ENCODE assay signal across 16 mouse cellular contexts in the genomic region with DNA sequence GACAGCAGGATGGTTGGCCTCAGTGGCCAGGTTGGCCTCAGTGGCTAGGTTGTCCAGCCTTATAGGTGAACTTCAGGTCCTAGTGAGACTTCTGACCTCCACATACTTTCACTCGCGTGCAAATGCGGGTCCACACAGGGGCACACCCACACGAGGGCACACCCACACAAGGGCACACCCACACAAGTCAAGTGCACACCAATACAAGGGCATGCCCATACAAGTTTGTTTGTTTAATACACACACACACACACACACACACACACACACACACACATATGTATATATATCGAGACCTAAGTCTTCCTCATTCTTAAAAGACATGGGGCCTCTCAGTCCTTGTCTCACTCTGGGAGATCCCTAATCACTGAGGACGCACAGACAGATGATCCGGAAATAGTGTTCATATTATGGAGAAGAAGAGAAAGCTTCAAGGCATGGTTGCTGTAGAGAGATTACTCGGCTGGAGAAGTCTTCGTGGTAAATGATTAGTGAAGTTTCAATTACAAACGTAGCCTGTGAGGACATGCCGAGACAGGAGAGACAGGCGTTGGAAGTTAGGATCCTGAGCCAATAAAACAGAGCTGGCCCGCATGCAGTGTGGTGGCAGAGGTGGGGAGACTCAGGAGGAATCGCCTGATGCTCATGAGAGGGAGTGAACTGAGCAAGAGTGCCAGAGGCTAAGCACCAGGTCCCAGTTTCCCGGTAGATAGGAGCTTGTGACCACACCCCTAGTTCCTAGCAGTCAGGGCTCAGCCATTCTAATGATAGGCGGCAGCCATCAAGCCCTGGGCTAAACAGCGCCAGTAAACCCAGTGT. TPM values are rescaled to one million over a fixed set of nuclear protein-coding genes. Genes with fewer than 3 reads are reported as not detected.
DNase-seq lines count a peak whose midpoint lies in the region; ATAC-seq and TF ChIP-seq lines count a peak whose summit lies in the region.
"Had no signal": no experiment of that assay in that cellular context is flagged by ENCODE, and none has a peak within 500 bp of the region (broad histone marks: within the 10 kb centered on the region; RNA-seq: fewer than 3 reads in every experiment).

No protein-coding gene starts in this region.

- H3K36me3 ChIP-seq in limb, embryonic 15.5 days = no peaks in the 10 kb centered on the region
- H3K36me3 ChIP-seq in limb, embryonic 10.5 days = no peaks in the 10 kb centered on the region
- H3K36me3 ChIP-seq in kidney, embryonic 14.5 days (ENCODE audit: control insufficient read depth, insufficient read depth, low read length) = no peaks in the 10 kb centered on the region
- no peaks in the 10 kb centered on the region for H3K36me3 ChIP-seq in stomach, embryonic 14.5 days (ENCODE audit: control insufficient read depth, insufficient read depth, low read length)
- no peaks in the 10 kb centered on the region for H3K36me3 ChIP-seq in forebrain, postnatal 0 days (ENCODE audit: insufficient read depth)
- H3K36me3 ChIP-seq in midbrain, embryonic 11.5 days (ENCODE audit: control insufficient read depth, insufficient read depth, low read length) = no peaks in the 10 kb centered on the region
- H3K36me3 ChIP-seq: heart, embryonic 12.5 days had no signal

- H3K4me1 ChIP-seq in limb, embryonic 15.5 days = no peaks in the 10 kb centered on the region
- no peaks in the 10 kb centered on the region for H3K4me1 ChIP-seq in limb, embryonic 10.5 days
- no peaks in the 10 kb centered on the region for H3K4me1 ChIP-seq in kidney, embryonic 14.5 days (ENCODE audit: control insufficient read depth, insufficient read depth, low read length)
- H3K4me1 ChIP-seq in stomach, embryonic 14.5 days (ENCODE audit: control insufficient read depth, insufficient read depth, low read length) = no peaks in the 10 kb centered on the region
- H3K4me1 ChIP-seq in forebrain, postnatal 0 days (ENCODE audit: insufficient read depth) = no peaks in the 10 kb centered on the region
- H3K4me1 ChIP-seq in midbrain, embryonic 11.5 days (ENCODE audit: control insufficient read depth, insufficient read depth, low read length) = no peaks in the 10 kb centered on the region
- H3K4me1 ChIP-seq: heart, embryonic 12.5 days had no signal

- no peak overlapping the region for H3K9ac ChIP-seq in limb, embryonic 15.5 days
- H3K9ac ChIP-seq in kidney, embryonic 14.5 days (ENCODE audit: low read depth, low read length) = no peak overlapping the region
- no peak overlapping the region for H3K9ac ChIP-seq in stomach, embryonic 14.5 days (replicated peaks; ENCODE audit: low read depth, low read length)
- no peak overlapping the region for H3K9ac ChIP-seq in forebrain, postnatal 0 days
- no peak overlapping the region for H3K9ac ChIP-seq in midbrain, embryonic 11.5 days (ENCODE audit: low read length)
- H3K9ac ChIP-seq: heart, embryonic 12.5 days; lung, embryonic 14.5 days had no signal

- 0 out of 2 replicates have a peak, but pooled peaks have one; percentile 44 for ATAC-seq in limb, embryonic 15.5 days (ENCODE audit: insufficient number of reproducible peaks, low FRiP score, low TSS enrichment, low read depth)
- peak; percentile 80 for ATAC-seq in kidney, embryonic 14.5 days (ENCODE audit: low FRiP score, low TSS enrichment)
- ATAC-seq in stomach, embryonic 14.5 days (ENCODE audit: insufficient number of reproducible peaks, insufficient read depth, low FRiP score, low read depth) = 0 out of 2 replicates have a peak, but pooled peaks have one; percentile 46
- ATAC-seq in forebrain, postnatal 0 days = no peak
- ATAC-seq in frontal cortex, adult (ENCODE audit: low TSS enrichment) = no peak
- no peak for ATAC-seq in midbrain, embryonic 11.5 days (ENCODE audit: low FRiP score)
- ATAC-seq: activated CD4-positive, CD25-positive, alpha-beta regulatory T cell, adult 4 months; forebrain, embryonic 16.5 days had no signal

- no peak for DNase-seq in limb, embryonic 10.5 days (ENCODE audit: low spot score)
- DNase-seq in fat pad, adult 2 months (ENCODE audit: extremely low read depth, low read depth, low spot score) = peak; percentile 57
- DNase-seq in forebrain, postnatal 0 days = no peak
- no peak for DNase-seq in midbrain, embryonic 11.5 days (ENCODE audit: low spot score, missing footprints)
- DNase-seq: heart, postnatal 4 days; lung, embryonic 14.5 days; right cerebral cortex, adult 18-20 months; thymus, postnatal 4 days had no signal

- 0 out of 2 replicates have a peak overlapping the region, but pooled peaks have one; percentile 27 for H3K27ac ChIP-seq in limb, embryonic 15.5 days
- H3K27ac ChIP-seq in limb, embryonic 10.5 days = no peak overlapping the region
- H3K27ac ChIP-seq in kidney, embryonic 14.5 days (ENCODE audit: low read depth, low read length) = no peak overlapping the region; the same call in 1 of the 2 replicates
- H3K27ac ChIP-seq in stomach, embryonic 14.5 days (ENCODE audit: low read length) = no peak overlapping the region
- H3K27ac ChIP-seq in forebrain, postnatal 0 days (ENCODE audit: low read depth, low read length) = no peak overlapping the region
- H3K27ac ChIP-seq in midbrain, embryonic 11.5 days (ENCODE audit: low read depth, low read length) = no peak overlapping the region

- H3K9me3 ChIP-seq in limb, embryonic 15.5 days = no peaks in the 10 kb centered on the region
- H3K9me3 ChIP-seq in limb, embryonic 10.5 days (replicated peaks) = no peaks in the 10 kb centered on the region
- peaks cover 3% of the 10 kb centered on the region; the same call in 1 of the 2 replicates for H3K9me3 ChIP-seq in kidney, embryonic 14.5 days (ENCODE audit: control insufficient read depth, low read length)
- no peaks in the 10 kb centered on the region for H3K9me3 ChIP-seq in stomach, embryonic 14.5 days (ENCODE audit: control insufficient read depth, low read depth, low read length)
- no peaks in the 10 kb centered on the region for H3K9me3 ChIP-seq in forebrain, postnatal 0 days (ENCODE audit: low read length)
- H3K9me3 ChIP-seq in midbrain, embryonic 11.5 days (ENCODE audit: control insufficient read depth, low read length) = no peaks in the 10 kb centered on the region

- H3K4me2 ChIP-seq in limb, embryonic 15.5 days = no peak overlapping the region
- no peak overlapping the region for H3K4me2 ChIP-seq in kidney, embryonic 14.5 days (replicated peaks; ENCODE audit: low read depth, low read length)
- H3K4me2 ChIP-seq in stomach, embryonic 14.5 days (replicated peaks; ENCODE audit: low read depth, low read length) = no peak overlapping the region
- H3K4me2 ChIP-seq in forebrain, postnatal 0 days (ENCODE audit: low read depth) = no peak overlapping the region
- no peak overlapping the region for H3K4me2 ChIP-seq in midbrain, embryonic 11.5 days
- H3K4me2 ChIP-seq: heart, embryonic 12.5 days; lung, embryonic 14.5 days had no signal

- WGBS in limb, embryonic 15.5 days = 61% methylated on average over 17 of the region's 17 CpGs
- 72% methylated on average over 17 of the region's 17 CpGs for WGBS in limb, embryonic 10.5 days
- WGBS in kidney, embryonic 14.5 days = 63% methylated on average over 17 of the region's 17 CpGs
- WGBS in stomach, embryonic 14.5 days = 67% methylated on average over 17 of the region's 17 CpGs
- 84% methylated on average over 17 of the region's 17 CpGs for WGBS in forebrain, postnatal 0 days
- WGBS in midbrain, embryonic 11.5 days = 83% methylated on average over 17 of the region's 17 CpGs

- TF ChIP-seq CTCF in forebrain, postnatal 0 days (IDR thresholded peaks at IDR 0.05; ENCODE audit: low read depth) = no peak

- no peaks in the 10 kb centered on the region for H3K27me3 ChIP-seq in limb, embryonic 15.5 days
- H3K27me3 ChIP-seq in limb, embryonic 10.5 days (ENCODE audit: low read depth, poor library complexity, severe bottlenecking) = no peaks in the 10 kb centered on the region
- no peaks in the 10 kb centered on the region for H3K27me3 ChIP-seq in kidney, embryonic 14.5 days (ENCODE audit: control insufficient read depth, insufficient read depth, low read length)
- H3K27me3 ChIP-seq in stomach, embryonic 14.5 days (ENCODE audit: control insufficient read depth, insufficient read depth, low read length) = no peaks in the 10 kb centered on the region
- no peaks in the 10 kb centered on the region for H3K27me3 ChIP-seq in forebrain, postnatal 0 days (ENCODE audit: insufficient read depth, low read length)
- H3K27me3 ChIP-seq in midbrain, embryonic 11.5 days (ENCODE audit: control insufficient read depth, insufficient read depth, low read length) = no peaks in the 10 kb centered on the region
- H3K27me3 ChIP-seq: heart, embryonic 12.5 days had no signal

- H3K4me3 ChIP-seq in limb, embryonic 15.5 days = no peak overlapping the region
- no peak overlapping the region for H3K4me3 ChIP-seq in limb, embryonic 10.5 days
- H3K4me3 ChIP-seq in kidney, embryonic 14.5 days (ENCODE audit: low read length) = no peak overlapping the region
- H3K4me3 ChIP-seq in stomach, embryonic 14.5 days (ENCODE audit: low read depth, low read length) = no peak overlapping the region
- H3K4me3 ChIP-seq in forebrain, postnatal 0 days (ENCODE audit: low read depth, low read length) = no peak overlapping the region
- no peak overlapping the region for H3K4me3 ChIP-seq in midbrain, embryonic 11.5 days (ENCODE audit: low read depth, low read length)
- H3K4me3 ChIP-seq: heart, embryonic 12.5 days had no signal

RNA-seq across cellular contexts. Expression of gene Acpp, which starts 23.7 kb away (rescaled TPM):
- polyA plus RNA-seq in limb, embryonic 15.5 days (2015; fragmentation: Nextera tagmentation; extraction: Ambion mirVana) = 3.0 and 3.7 TPM in 2 replicates
- 1.5 TPM in 2 replicates for polyA plus RNA-seq in limb, embryonic 10.5 days (2016; fragmentation: Nextera tagmentation; extraction: Ambion mirVana)
- 1.1 and 2.0 TPM in 2 replicates for polyA plus RNA-seq in kidney, embryonic 14.5 days (2014; fragmentation: Nextera tagmentation; extraction: Ambion mirVana)
- 0.75 and 0.97 TPM in 2 replicates for polyA plus RNA-seq in stomach, embryonic 14.5 days (2014; fragmentation: Nextera tagmentation; extraction: Ambion mirVana)
- 0.31 and 0.62 TPM in 2 replicates for total RNA-seq in forebrain, postnatal 0 days (2014; rRNA removed)
- 0.24 and 0.42 TPM in 2 replicates for polyA plus RNA-seq in forebrain, postnatal 0 days (2015; fragmentation: Nextera tagmentation; extraction: Ambion mirVana)
- 0.11 TPM in 1 of 2 replicates, not detected in the other for polyA plus RNA-seq in midbrain, embryonic 11.5 days (2014; fragmentation: Nextera tagmentation; extraction: Ambion mirVana)
- total RNA-seq: MEL had no signal
- polyA plus RNA-seq: heart, embryonic 12.5 days had no signal

Comparison
In these comparisons a context has a peak if more than half of its experiments do, and no peak if none do; other contexts are left out.
1. ATAC-seq: peak in limb, embryonic 15.5 days (single experiment), kidney, embryonic 14.5 days (single experiment) and stomach, embryonic 14.5 days (single experiment); none in forebrain, postnatal 0 days (single experiment), frontal cortex, adult (single experiment) and midbrain, embryonic 11.5 days (single experiment).